Mouse (Mus musculus): ENCODE results near the gene Gm10663. TPM values are rescaled to one million over a fixed set of nuclear protein-coding genes. Genes with fewer than 3 reads are reported as not detected.

The Gm10663 gene
- not detected in 2 replicates for polyA plus RNA-seq (2015; fragmentation: Nextera tagmentation; extraction: Ambion mirVana)

DNA sequence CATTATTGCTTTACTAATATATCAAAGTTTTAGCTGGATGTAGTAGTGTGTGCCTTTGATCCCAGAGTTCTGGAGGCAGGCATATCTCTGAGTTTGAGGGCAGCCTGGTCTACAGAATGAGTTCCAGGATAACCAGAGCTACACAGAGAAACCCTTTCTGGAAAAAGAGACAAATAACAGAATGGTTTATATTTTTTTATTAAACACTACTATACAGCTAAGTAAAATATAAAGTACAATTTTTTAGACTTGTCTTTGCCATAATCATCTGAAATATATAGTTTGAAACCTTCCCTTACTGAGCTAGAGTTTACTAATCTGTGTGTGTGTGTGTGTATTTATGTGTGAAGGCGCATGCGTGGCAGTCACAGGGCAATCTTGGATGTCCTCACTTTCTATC, at the start of gene Gm10663:
Gm10663 (plus strand) TSS at position 301 of the 400 bp plus-strand sequence.
- Histone ChIP-seq H3K9me3 (replicated peaks; ENCODE audit: control insufficient read depth, low read length) (no peaks in the 10 kb centered on the region), H3K4me3 (ENCODE audit: low read length) (no peak within 1 kb of the TSS), H3K4me2 (ENCODE audit: low read depth, low read length) (no peak within 1 kb of the TSS), H3K27ac (ENCODE audit: low read length) (no peak within 1 kb of the TSS), H3K36me3 (ENCODE audit: control insufficient read depth, insufficient read depth) (no peaks in the 10 kb centered on the region), H3K9ac (ENCODE audit: low read length) (no peak within 1 kb of the TSS), H3K27me3 (ENCODE audit: control insufficient read depth, insufficient read depth, low read length) (no peaks in the 10 kb centered on the region), H3K4me1 (ENCODE audit: control insufficient read depth, insufficient read depth, low read length) (no peaks in the 10 kb centered on the region)
- WGBS: 86% methylated on average over 2 of the region's 2 CpGs
- ATAC-seq (replicated peaks; ENCODE audit: extremely low read depth, insufficient read depth, low FRiP score): no peak

- 83% methylated on average over 12 of the region's 12 CpGs for WGBS
These were observed 45.7 kb upstream of the Gm10663 start for GRCm38 (mm10) chr8:65028959-65029686.

DNA sequence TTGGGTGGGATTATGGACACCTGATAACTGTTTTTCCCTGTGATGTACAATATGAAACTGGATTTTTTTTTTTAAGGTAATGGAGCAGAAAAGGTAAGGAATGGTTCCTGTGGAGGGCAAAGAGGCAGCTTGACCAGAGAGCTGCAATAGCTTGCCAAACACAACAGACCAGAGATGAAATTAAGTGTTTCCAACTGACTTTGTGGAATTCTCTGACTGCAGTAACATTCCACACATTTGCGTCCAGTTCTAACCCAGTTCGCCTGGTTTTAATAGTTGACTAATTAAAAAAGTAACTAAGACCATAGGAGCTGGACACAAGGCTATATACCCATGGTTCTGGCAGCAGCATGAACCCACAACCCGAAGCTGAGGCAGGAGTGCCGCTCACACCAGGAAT, 45.1 kb upstream of the Gm10663 start:
- no peak overlapping the region for H3K4me3 ChIP-seq (ENCODE audit: low read length)
- H3K36me3 ChIP-seq (ENCODE audit: control insufficient read depth, insufficient read depth): no peaks in the 10 kb centered on the region
- ATAC-seq (replicated peaks; ENCODE audit: extremely low read depth, insufficient read depth, low FRiP score): no peak
- 80% methylated on average over 4 of the region's 4 CpGs for WGBS
- no peak overlapping the region for H3K27ac ChIP-seq (ENCODE audit: low read length)
- no peak overlapping the region for H3K9ac ChIP-seq (ENCODE audit: low read length)
- H3K4me2 ChIP-seq (ENCODE audit: low read depth, low read length): no peak overlapping the region
- H3K27me3 ChIP-seq (ENCODE audit: control insufficient read depth, insufficient read depth, low read length): no peaks in the 10 kb centered on the region
- H3K9me3 ChIP-seq (replicated peaks; ENCODE audit: control insufficient read depth, low read length): no peaks in the 10 kb centered on the region
- no peaks in the 10 kb centered on the region for H3K4me1 ChIP-seq (ENCODE audit: control insufficient read depth, insufficient read depth, low read length)

More at GRCm38 (mm10) chr8:65028959-65029686, 45.7 kb upstream of the Gm10663 start:
- Histone ChIP-seq H3K36me3 (ENCODE audit: control insufficient read depth, insufficient read depth) (no peaks in the 10 kb centered on the region), H3K27me3 (ENCODE audit: control insufficient read depth, insufficient read depth, low read length) (no peaks in the 10 kb centered on the region), H3K27ac (ENCODE audit: low read length) (no peak overlapping the region), H3K4me2 (ENCODE audit: low read depth, low read length) (no peak overlapping the region), H3K4me3 (ENCODE audit: low read length) (no peak overlapping the region), H3K4me1 (ENCODE audit: control insufficient read depth, insufficient read depth, low read length) (no peaks in the 10 kb centered on the region), H3K9ac (ENCODE audit: low read length) (no peak overlapping the region), H3K9me3 (replicated peaks; ENCODE audit: control insufficient read depth, low read length) (no peaks in the 10 kb centered on the region)
- ATAC-seq (replicated peaks; ENCODE audit: extremely low read depth, insufficient read depth, low FRiP score): no peak

- Histone ChIP-seq H3K4me3 (ENCODE audit: low read length) (no peak overlapping the region), H3K36me3 (ENCODE audit: control insufficient read depth, insufficient read depth) (no peaks in the 10 kb centered on the region), H3K27ac (ENCODE audit: low read length) (no peak overlapping the region), H3K27me3 (ENCODE audit: control insufficient read depth, insufficient read depth, low read length) (no peaks in the 10 kb centered on the region), H3K9me3 (replicated peaks; ENCODE audit: control insufficient read depth, low read length) (no peaks in the 10 kb centered on the region), H3K9ac (ENCODE audit: low read length) (no peak overlapping the region), H3K4me1 (ENCODE audit: control insufficient read depth, insufficient read depth, low read length) (no peaks in the 10 kb centered on the region; the same call in 1 of the 2 replicates), H3K4me2 (ENCODE audit: low read depth, low read length) (no peak overlapping the region)
- 66% methylated on average over 4 of the region's 4 CpGs for WGBS
- ATAC-seq (replicated peaks; ENCODE audit: extremely low read depth, insufficient read depth, low FRiP score): no peak
These were observed 43.9 kb upstream of the Gm10663 start for GRCm38 (mm10) chr8:65030735-65031485.

- Histone ChIP-seq H3K36me3 (ENCODE audit: control insufficient read depth, insufficient read depth) (no peaks in the 10 kb centered on the region), H3K4me1 (ENCODE audit: control insufficient read depth, insufficient read depth, low read length) (no peaks in the 10 kb centered on the region; the same call in 1 of the 2 replicates), H3K27ac (ENCODE audit: low read length) (no peak overlapping the region), H3K4me2 (ENCODE audit: low read depth, low read length) (no peak overlapping the region), H3K27me3 (ENCODE audit: control insufficient read depth, insufficient read depth, low read length) (no peaks in the 10 kb centered on the region), H3K4me3 (ENCODE audit: low read length) (no peak overlapping the region), H3K9ac (ENCODE audit: low read length) (no peak overlapping the region), H3K9me3 (replicated peaks; ENCODE audit: control insufficient read depth, low read length) (no peaks in the 10 kb centered on the region)
- no peak for ATAC-seq (replicated peaks; ENCODE audit: extremely low read depth, insufficient read depth, low FRiP score)
- WGBS: 95% methylated on average over 1 of the region's 1 CpGs
These were observed 42.7 kb upstream of the Gm10663 start for GRCm38 (mm10) chr8:65032107-65032506.

DNA sequence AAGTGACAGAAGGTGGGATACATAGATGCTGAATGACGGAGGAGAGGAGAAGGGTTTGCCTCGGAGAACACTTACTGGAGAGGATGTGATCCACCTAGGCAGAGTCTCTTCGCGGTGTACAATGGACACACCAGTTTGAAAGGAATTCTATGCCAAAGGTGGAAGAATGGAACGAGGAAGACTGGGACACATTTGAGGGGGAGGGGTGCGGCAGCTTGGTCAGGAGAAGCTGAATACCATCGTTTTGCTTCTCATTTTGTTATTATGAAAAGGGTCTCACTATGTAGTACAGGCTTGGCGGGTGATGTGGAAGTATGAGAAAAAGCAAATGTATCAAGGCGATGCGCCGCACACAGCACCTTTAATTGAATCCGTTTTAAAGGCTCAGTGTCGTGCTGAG, 41.8 kb upstream of the Gm10663 start:
- Histone ChIP-seq H3K36me3 (ENCODE audit: control insufficient read depth, insufficient read depth) (no peaks in the 10 kb centered on the region), H3K4me3 (ENCODE audit: low read length) (no peak overlapping the region), H3K4me1 (ENCODE audit: control insufficient read depth, insufficient read depth, low read length) (no peaks in the 10 kb centered on the region; the same call in 1 of the 2 replicates), H3K9me3 (replicated peaks; ENCODE audit: control insufficient read depth, low read length) (no peaks in the 10 kb centered on the region), H3K9ac (ENCODE audit: low read length) (no peak overlapping the region), H3K27ac (ENCODE audit: low read length) (no peak overlapping the region), H3K27me3 (ENCODE audit: control insufficient read depth, insufficient read depth, low read length) (no peaks in the 10 kb centered on the region), H3K4me2 (ENCODE audit: low read depth, low read length) (no peak overlapping the region)
- 83% methylated on average over 13 of the region's 13 CpGs for WGBS
- no peak for ATAC-seq (replicated peaks; ENCODE audit: extremely low read depth, insufficient read depth, low FRiP score)

DNA sequence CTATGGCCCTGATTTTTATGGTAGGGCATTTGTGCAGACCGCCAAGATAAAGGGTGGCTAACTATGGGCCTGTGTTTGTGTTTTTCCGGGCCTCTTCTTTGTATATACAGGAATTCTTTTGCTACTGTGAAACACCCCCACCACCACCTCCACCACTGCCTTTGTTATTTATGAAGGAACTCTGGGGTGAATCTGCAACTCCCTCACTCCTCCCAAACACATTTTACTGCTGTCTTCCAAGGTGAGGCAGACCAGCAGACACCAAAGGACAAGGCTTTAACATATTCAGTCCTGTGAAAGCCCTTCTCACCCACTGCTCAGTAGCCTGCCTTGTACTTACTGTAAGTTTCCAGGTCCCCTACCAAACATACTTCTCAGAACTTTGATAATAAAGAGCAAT, 40.7 kb upstream of the Gm10663 start:
- H3K27me3 ChIP-seq (ENCODE audit: control insufficient read depth, insufficient read depth, low read length): no peaks in the 10 kb centered on the region
- H3K27ac ChIP-seq (ENCODE audit: low read length): no peak overlapping the region
- H3K36me3 ChIP-seq (ENCODE audit: control insufficient read depth, insufficient read depth): no peaks in the 10 kb centered on the region
- H3K9ac ChIP-seq (ENCODE audit: low read length): no peak overlapping the region
- no peaks in the 10 kb centered on the region; the same call in 1 of the 2 replicates for H3K4me1 ChIP-seq (ENCODE audit: control insufficient read depth, insufficient read depth, low read length)
- H3K4me3 ChIP-seq (ENCODE audit: low read length): no peak overlapping the region
- H3K9me3 ChIP-seq (replicated peaks; ENCODE audit: control insufficient read depth, low read length): no peaks in the 10 kb centered on the region
- no peak overlapping the region for H3K4me2 ChIP-seq (ENCODE audit: low read depth, low read length)
- no peak for ATAC-seq (replicated peaks; ENCODE audit: extremely low read depth, insufficient read depth, low FRiP score)
- 70% methylated on average over 2 of the region's 2 CpGs for WGBS

DNA sequence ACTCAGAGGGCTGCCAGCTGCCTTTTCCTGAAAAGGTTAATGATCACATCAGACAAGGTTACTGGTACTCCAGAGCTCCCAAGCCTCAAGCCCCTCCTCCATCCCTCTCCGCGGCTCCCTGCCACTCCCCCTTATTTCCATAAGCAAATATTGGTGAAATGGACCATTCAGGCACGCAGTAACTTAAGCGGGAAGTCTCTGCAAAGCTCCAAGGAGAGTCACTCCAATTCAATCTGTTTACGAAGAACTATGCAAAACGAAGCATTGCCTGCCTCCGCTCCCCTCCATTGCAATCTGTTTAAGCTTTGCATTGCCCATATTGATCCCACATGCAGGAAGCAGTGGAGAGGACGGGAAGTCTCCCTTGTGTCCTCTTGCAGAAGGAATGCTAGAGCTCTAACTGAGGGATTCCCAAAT, 37.7 kb upstream of the Gm10663 start, which contains the start of gene Apela:
Apela (minus strand) TSS at position 220 of the 417 bp plus-strand sequence.
- Histone ChIP-seq H3K27ac (ENCODE audit: low read length) (no peak within 1 kb of the TSS), H3K4me3 (ENCODE audit: low read length) (peak within 1 kb of the TSS; percentile 54), H3K9me3 (replicated peaks; ENCODE audit: control insufficient read depth, low read length) (no peaks in the 10 kb centered on the region), H3K4me1 (ENCODE audit: control insufficient read depth, insufficient read depth, low read length) (no peaks in the 10 kb centered on the region; the same call in 1 of the 2 replicates), H3K9ac (ENCODE audit: low read length) (peak within 1 kb of the TSS; percentile 43; the same call in 1 of the 2 replicates), H3K27me3 (ENCODE audit: control insufficient read depth, insufficient read depth, low read length) (no peaks in the 10 kb centered on the region), H3K36me3 (ENCODE audit: control insufficient read depth, insufficient read depth) (no peaks in the 10 kb centered on the region), H3K4me2 (ENCODE audit: low read depth, low read length) (peak within 1 kb of the TSS; percentile 82)
- ATAC-seq (replicated peaks; ENCODE audit: extremely low read depth, insufficient read depth, low FRiP score): no peak
- 1% methylated on average over 8 of the region's 8 CpGs for WGBS

- no peak overlapping the region for H3K4me3 ChIP-seq (ENCODE audit: low read length)
- no peak for ATAC-seq (replicated peaks; ENCODE audit: extremely low read depth, insufficient read depth, low FRiP score)
- WGBS: 38% methylated on average over 5 of the region's 5 CpGs
- H3K9me3 ChIP-seq (replicated peaks; ENCODE audit: control insufficient read depth, low read length): no peaks in the 10 kb centered on the region
- H3K36me3 ChIP-seq (ENCODE audit: control insufficient read depth, insufficient read depth): no peaks in the 10 kb centered on the region
- no peaks in the 10 kb centered on the region for H3K27me3 ChIP-seq (ENCODE audit: control insufficient read depth, insufficient read depth, low read length)
- H3K9ac ChIP-seq (ENCODE audit: low read length): no peak overlapping the region
- H3K4me1 ChIP-seq (ENCODE audit: control insufficient read depth, insufficient read depth, low read length): no peaks in the 10 kb centered on the region
- H3K27ac ChIP-seq (ENCODE audit: low read length): no peak overlapping the region
- H3K4me2 ChIP-seq (ENCODE audit: low read depth, low read length): peak overlapping the region; percentile 25; the same call in 1 of the 2 replicates
These were observed 28.3 kb upstream of the Gm10663 start for GRCm38 (mm10) chr8:65046565-65046964.

Data from heart, embryonic 16.5 days (tissue).